Mouse (Mus musculus): ENCODE measurements around the gene Zfp385a. TPM values are rescaled to one million over a fixed set of nuclear protein-coding genes. Genes with fewer than 3 reads are reported as not detected.

Gene Zfp385a
- total and polyA plus RNA-seq, 3 experiments, result 1.2 to 59.9 (median 2.7) TPM

DNA sequence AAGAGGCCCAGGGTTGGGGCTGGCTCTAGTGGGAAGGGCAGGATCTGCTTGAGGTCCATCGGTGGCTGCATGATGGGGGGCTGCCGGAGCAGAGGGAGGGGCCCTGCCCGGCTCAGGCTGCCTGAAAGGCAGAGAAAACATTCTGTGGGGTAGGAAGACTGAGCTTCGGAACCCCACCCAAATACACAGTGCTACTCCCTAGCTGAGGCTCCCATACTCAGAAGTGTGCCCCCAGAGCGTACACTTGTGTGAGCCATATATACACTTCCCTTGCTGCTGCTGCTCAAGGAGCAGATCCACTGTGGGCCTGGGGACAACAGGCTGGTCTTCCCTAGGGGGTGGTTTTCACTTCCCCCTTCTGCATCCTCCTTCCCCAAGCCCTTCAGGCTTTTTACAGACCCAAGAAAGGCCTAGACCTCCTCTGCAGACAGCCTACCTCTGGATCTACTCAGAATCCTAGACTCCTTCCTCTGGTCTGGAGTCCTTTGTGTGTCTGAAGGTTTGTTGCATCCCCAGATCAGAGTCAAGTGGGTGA lies 6.7 kb downstream of the Zfp385a start:
- H3K27ac ChIP-seq (ENCODE audit: insufficient read depth, low read depth), result peak overlapping the region; percentile 25
- peak; percentile 68 for DNase-seq (ENCODE audit: extremely low read depth)
- H3K9ac ChIP-seq (ENCODE audit: insufficient read depth, low read depth), result peak overlapping the region; percentile 31; the same call in 1 of the 2 replicates
- H3K27me3 ChIP-seq (replicated peaks), result no peaks in the 10 kb centered on the region
- H3K4me3 ChIP-seq (replicated peaks in 1 of 3; ENCODE audit: low read depth in 2 of 3, low read length in 2 of 3, poor library complexity in 1 of 3), result peak overlapping the region; percentile 21 to 59 (median 39)
- peaks cover 0 to 10% of the 10 kb centered on the region in 2 experiments for H3K36me3 ChIP-seq (replicated peaks in 1 of 2; ENCODE audit: control insufficient read depth in 1 of 2, insufficient read depth in 1 of 2, low read length in 1 of 2)
- H3K4me2 ChIP-seq (ENCODE audit: insufficient read depth, low read depth, poor library complexity, severe bottlenecking), result peak overlapping the region; percentile 64
- no peak for TF ChIP-seq UBTF (IDR thresholded peaks at IDR 0.05; ENCODE audit: low read depth, low read length)
- no peak for TF ChIP-seq EP300 (IDR thresholded peaks at IDR 0.05; ENCODE audit: low read length)
- TF ChIP-seq IRF4 (IDR thresholded peaks at IDR 0.05; ENCODE audit: low read depth, low read length), result no peak; the same call in 1 of the 2 replicates
- TF ChIP-seq USF1 (IDR thresholded peaks at IDR 0.05; ENCODE audit: low read depth, low read length), result no peak
- no peak for TF ChIP-seq MAX (IDR thresholded peaks at IDR 0.05; ENCODE audit: low read length)
- TF ChIP-seq JUN (IDR thresholded peaks at IDR 0.05; ENCODE audit: insufficient read depth, low read depth, low read length), result no peak
- no peak for TF ChIP-seq CTCF (conservative IDR thresholded peaks at IDR 0.05 in 1 of 2, IDR thresholded peaks at IDR 0.05 in 1 of 2; ENCODE audit: low read depth in 2 of 2, low read length in 2 of 2)
- TF ChIP-seq POLR2AphosphoS2 (IDR thresholded peaks at IDR 0.05; ENCODE audit: low read depth, low read length), result no peak
- TF ChIP-seq TCF12 (IDR thresholded peaks at IDR 0.05; ENCODE audit: low read depth, low read length), result no peak
- TF ChIP-seq MAZ (IDR thresholded peaks at IDR 0.05; ENCODE audit: low read depth, low read length), result no peak
- no peak for TF ChIP-seq HCFC1 (IDR thresholded peaks at IDR 0.05; ENCODE audit: low read depth, low read length)
- TF ChIP-seq MXI1 (IDR thresholded peaks at IDR 0.05; ENCODE audit: low read depth, low read length), result no peak
- TF ChIP-seq SMC3 (IDR thresholded peaks at IDR 0.05; ENCODE audit: low read depth, low read length), result no peak
- no peak for TF ChIP-seq MAFK (IDR thresholded peaks at IDR 0.05; ENCODE audit: insufficient replicate concordance, low read length)
- no peak for TF ChIP-seq ETS1 (conservative IDR thresholded peaks at IDR 0.05; ENCODE audit: low read depth, low read length)
- TF ChIP-seq ELF1 (IDR thresholded peaks at IDR 0.05; ENCODE audit: low read depth, low read length), result no peak
- dilution Hi-C loops (cut with MboI; ENCODE audit: extremely low pct_ligation_motif_present, extremely low pct_unique_long_range_greater_than_20kb, low sequenced_read_pairs), result no loop called here
- in situ Hi-C loops (cut with MboI; ENCODE audit: low pct_ligation_motif_present, low pct_unique_long_range_greater_than_20kb, low sequenced_read_pairs), result no loop called here
- no peaks in the 10 kb centered on the region for H3K79me2 ChIP-seq (replicated peaks; ENCODE audit: control insufficient read depth, extremely low read depth, insufficient read depth, poor library complexity, severe bottlenecking)
- H3K9me3 ChIP-seq (replicated peaks; ENCODE audit: low read length), result no peaks in the 10 kb centered on the region
- H3K4me1 ChIP-seq (ENCODE audit: control insufficient read depth in 1 of 2, insufficient read depth in 2 of 2), result peaks cover 15 to 69% of the 10 kb centered on the region in 2 experiments

GRCm38 (mm10) chr15:103323455-103324247 lies 16.2 kb downstream of the Zfp385a start:
- Histone ChIP-seq H3K4me2 (ENCODE audit: insufficient read depth, low read depth, poor library complexity, severe bottlenecking) (peak overlapping the region; percentile 90), H3K4me3 (replicated peaks in 1 of 3; ENCODE audit: low read depth in 2 of 3, low read length in 2 of 3, poor library complexity in 1 of 3) (peak overlapping the region; percentile 52 to 60 (median 52)), H3K27ac (ENCODE audit: insufficient read depth, low read depth) (0 out of 2 replicates have a peak overlapping the region, but pooled peaks have one; percentile 17)

More at GRCm38 (mm10) chr15:103323455-103324247, 16.2 kb downstream of the Zfp385a start:
- dilution Hi-C loops (cut with MboI; ENCODE audit: extremely low pct_ligation_motif_present, extremely low pct_unique_long_range_greater_than_20kb, low sequenced_read_pairs), result no loop called here
- Histone ChIP-seq H3K9me3 (replicated peaks; ENCODE audit: low read length) (no peaks in the 10 kb centered on the region), H3K27me3 (replicated peaks) (no peaks in the 10 kb centered on the region), H3K79me2 (replicated peaks; ENCODE audit: control insufficient read depth, extremely low read depth, insufficient read depth, poor library complexity, severe bottlenecking) (no peaks in the 10 kb centered on the region), H3K4me1 (ENCODE audit: control insufficient read depth in 1 of 2, insufficient read depth in 2 of 2) (peaks cover 3 to 23% of the 10 kb centered on the region in 2 experiments), H3K36me3 (replicated peaks in 1 of 2; ENCODE audit: control insufficient read depth in 1 of 2, insufficient read depth in 1 of 2, low read length in 1 of 2) (peaks cover 0 to 51% of the 10 kb centered on the region in 2 experiments), H3K9ac (ENCODE audit: insufficient read depth, low read depth) (peak overlapping the region; percentile 76)
- TF ChIP-seq MXI1 (IDR thresholded peaks at IDR 0.05; ENCODE audit: low read depth, low read length), result peak; percentile 62; the same call in 1 of the 2 replicates
- TF ChIP-seq CHD2 (IDR thresholded peaks at IDR 0.05; ENCODE audit: low read length), result peak; percentile 42
- peak; percentile 72 for TF ChIP-seq RAD21 (IDR thresholded peaks at IDR 0.05; ENCODE audit: low read depth, low read length)
- no peak for TF ChIP-seq MYC (IDR thresholded peaks at IDR 0.05; ENCODE audit: low read depth, low read length)
- TF ChIP-seq ETS1 (conservative IDR thresholded peaks at IDR 0.05; ENCODE audit: low read depth, low read length), result no peak
- peak; percentile 94 to 97 for TF ChIP-seq CTCF (conservative IDR thresholded peaks at IDR 0.05 in 1 of 2, IDR thresholded peaks at IDR 0.05 in 1 of 2; ENCODE audit: low read depth in 2 of 2, low read length in 2 of 2)
- no peak for TF ChIP-seq RCOR1 (conservative IDR thresholded peaks at IDR 0.05; ENCODE audit: low read depth, low read length)
- TF ChIP-seq SIN3A (IDR thresholded peaks at IDR 0.05; ENCODE audit: low read length), result peak; percentile 67
- TF ChIP-seq CHD1 (IDR thresholded peaks at IDR 0.05; ENCODE audit: low read depth, low read length), result no peak
- no peak for TF ChIP-seq PAX5 (IDR thresholded peaks at IDR 0.05; ENCODE audit: low read length)
- peak; percentile 71 for TF ChIP-seq SMC3 (IDR thresholded peaks at IDR 0.05; ENCODE audit: low read depth, low read length)
- no peak for TF ChIP-seq NELFE (IDR thresholded peaks at IDR 0.05; ENCODE audit: low read depth, low read length)
- TF ChIP-seq TCF12 (IDR thresholded peaks at IDR 0.05; ENCODE audit: low read depth, low read length), result peak; percentile 37; the same call in 1 of the 2 replicates
- peak; percentile 75 for TF ChIP-seq MAZ (IDR thresholded peaks at IDR 0.05; ENCODE audit: low read depth, low read length)
- 0 out of 2 replicates have a peak, but pooled peaks have one; percentile 19 for TF ChIP-seq MEF2A (IDR thresholded peaks at IDR 0.05; ENCODE audit: borderline replicate concordance, low read depth, low read length)
- TF ChIP-seq POLR2A (IDR thresholded peaks at IDR 0.05; ENCODE audit: low read depth, low read length), result peak; percentile 54; the same call in 1 of the 2 replicates
- in situ Hi-C loops (cut with MboI; ENCODE audit: low pct_ligation_motif_present, low pct_unique_long_range_greater_than_20kb, low sequenced_read_pairs), result no loop called here
- DNase-seq (ENCODE audit: extremely low read depth), result peak; percentile 87

All from CH12.LX (cell line).